Comparison of ENCODE assay signal across 7 mouse cellular contexts in the genomic region with DNA sequence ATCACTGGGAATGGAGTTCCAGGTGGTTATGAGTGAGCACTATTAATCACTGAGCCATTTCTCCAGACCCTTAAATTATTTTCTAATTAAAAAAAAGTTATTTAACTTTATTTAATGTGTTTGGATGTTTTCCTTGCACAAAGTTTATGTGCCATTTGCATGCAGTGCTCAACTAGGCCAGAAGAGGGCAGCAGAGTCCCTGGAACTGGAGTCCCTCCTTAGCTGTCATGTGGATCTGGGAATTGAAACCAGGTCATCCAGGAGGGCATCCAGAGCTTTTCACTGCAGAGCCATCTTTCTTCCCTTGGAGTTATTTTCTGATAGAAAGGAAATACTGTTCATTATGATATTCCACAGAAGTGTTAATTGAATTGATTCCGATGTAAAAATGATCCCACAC.
A peak's percentile ranks its signal among the peaks of the same experiment; 100 is the strongest.
DNase-seq lines count a peak whose midpoint lies in the region; ATAC-seq lines count a peak whose summit lies in the region.

No protein-coding gene starts in this region.

- H3K27me3 ChIP-seq in liver, embryonic 12.5 days (replicated peaks) = no peaks in the 10 kb centered on the region

- ATAC-seq in liver, embryonic 12.5 days = no peak

- peak; percentile 61 for DNase-seq in liver
- peak; percentile 59 for DNase-seq in NIH3T3 (ENCODE audit: low read depth)
- DNase-seq in c-Kit-positive CD71-negative TER-119-negative erythroid progenitor cells, embryonic 14.5 days (ENCODE audit: low read depth) = peak; percentile 34
- peak; percentile 41 to 73 for DNase-seq in heart, postnatal 10 days
- peak; percentile 51 to 54 for DNase-seq in lung, adult 18-20 months
- DNase-seq in spleen, adult 12 weeks (ENCODE audit: low spot score) = peak; percentile 29

- no peaks in the 10 kb centered on the region for H3K9me3 ChIP-seq in liver, embryonic 12.5 days (replicated peaks)

- H3K27ac ChIP-seq in liver, embryonic 12.5 days = no peak overlapping the region

- no peak overlapping the region for H3K9ac ChIP-seq in liver, embryonic 12.5 days

- H3K4me1 ChIP-seq in liver, embryonic 12.5 days = peaks cover 5% of the 10 kb centered on the region; the same call in 1 of the 2 replicates

- no peaks in the 10 kb centered on the region for H3K36me3 ChIP-seq in liver, embryonic 12.5 days

- no peak overlapping the region for H3K4me2 ChIP-seq in liver, embryonic 12.5 days

- intact Hi-C loops in heart, postnatal 10 days (cut with DNase I) = loop anchor here (5.0 to 10.0 kb wide), 2 partner anchors 1026 to 1163 kb away; a partner anchor contains a TSS

- no peak overlapping the region for H3K4me3 ChIP-seq in liver, embryonic 12.5 days

- 97% methylated on average over 1 of the region's 1 CpGs for WGBS in liver, embryonic 12.5 days (ENCODE audit: insufficient replicate concordance)
